Mouse (Mus musculus) MEL (cell line): ENCODE results near the gene Mylpf.
"Not testable (repeated sequence)": the region's sequence is repeated elsewhere in the genome, so short reads cannot be mapped to it uniquely, and the experiment has no call there.

Experiments
- CHD2 ChIP-seq: IDR thresholded peaks from 2 replicates; pipeline ENCODE4 v1.6.1; 2011; ENCODE audit warnings: low read length, improper control_type of control experiment
- CTCF ChIP-seq, 3 experiments: IDR thresholded peaks in 2 of 3; conservative IDR thresholded peaks in 1 of 3; 2 replicates each; pipeline ENCODE4 v1.5.1; 2011 to 2012; ENCODE audit warnings: low read length in 3 of 3, low read depth in 2 of 3, mild to moderate bottlenecking in 2 of 3, improper control_type of control experiment in 1 of 3, inconsistent platforms in 1 of 3, mixed read lengths in 1 of 3, moderate library complexity in 1 of 3; ENCODE audit not compliant: control insufficient read depth in 1 of 3, insufficient read depth in 1 of 3, poor library complexity in 1 of 3, severe bottlenecking in 1 of 3
- E2F4 ChIP-seq: IDR thresholded peaks from 2 replicates; pipeline ENCODE4 v1.6.1; 2011; ENCODE audit warnings: low read depth, low read length, improper control_type of control experiment, borderline replicate concordance
- EP300 ChIP-seq, 2 experiments: IDR thresholded peaks; 2 replicates each; pipeline ENCODE4 v1.6.1; 2011; ENCODE audit warnings: improper control_type of control experiment in 2 of 2, low read length in 2 of 2, low read depth in 1 of 2, mild to moderate bottlenecking in 1 of 2
- GATA1 ChIP-seq: IDR thresholded peaks from 2 replicates; pipeline ENCODE4 v1.6.1; 2011; ENCODE audit warnings: low read depth, low read length, improper control_type of control experiment
- HCFC1 ChIP-seq: IDR thresholded peaks from 2 replicates; pipeline ENCODE4 v1.6.1; 2012; ENCODE audit warnings: low read depth, mild to moderate bottlenecking, inconsistent platforms, low read length, improper control_type of control experiment, moderate library complexity
- KAT2A ChIP-seq: conservative IDR thresholded peaks from 2 replicates; pipeline ENCODE4 v1.6.1; 2012; ENCODE audit warnings: low read depth, low read length, improper control_type of control experiment, inconsistent platforms
- MAZ ChIP-seq: IDR thresholded peaks from 2 replicates; pipeline ENCODE4 v1.6.1; 2012; ENCODE audit warnings: low read depth, mild to moderate bottlenecking, inconsistent platforms, low read length, improper control_type of control experiment
- MYB ChIP-seq: IDR thresholded peaks from 2 replicates; pipeline ENCODE4 v1.6.1; 2011; ENCODE audit warnings: mild to moderate bottlenecking, low read depth, low read length, improper control_type of control experiment
- POLR2A ChIP-seq, 2 experiments: IDR thresholded peaks; 2 replicates each; pipeline ENCODE4 v1.6.1; 2011 to 2012; ENCODE audit warnings: low read length in 2 of 2, mild to moderate bottlenecking in 2 of 2, control low read depth in 1 of 2, improper control_type of control experiment in 1 of 2, low read depth in 1 of 2, moderate library complexity in 1 of 2; ENCODE audit not compliant: control insufficient read depth in 1 of 2, insufficient read depth in 1 of 2, poor library complexity in 1 of 2
- POLR2AphosphoS2 ChIP-seq: IDR thresholded peaks from 2 replicates; pipeline ENCODE4 v1.6.1; 2011; ENCODE audit warnings: low read length, improper control_type of control experiment
- POLR2AphosphoS5 ChIP-seq: IDR thresholded peaks from 2 replicates; pipeline ENCODE4 v1.6.1; 2012; ENCODE audit warnings: low read depth, borderline replicate concordance, mild to moderate bottlenecking, inconsistent platforms, low read length, moderate library complexity, mixed read lengths
- SIN3A ChIP-seq: IDR thresholded peaks from 2 replicates; pipeline ENCODE4 v1.6.1; 2012; ENCODE audit warnings: low read length, improper control_type of control experiment, inconsistent platforms
- ZNF384 ChIP-seq: IDR thresholded peaks from 2 replicates; pipeline ENCODE4 v1.6.1; 2012; ENCODE audit warnings: low read depth, mild to moderate bottlenecking, inconsistent platforms, low read length, improper control_type of control experiment

GRCm38 (mm10) chr7:127181724-127182123, 27.0 kb upstream of the Mylpf start:
- not testable (repeated sequence) for TF ChIP-seq MAZ; ZNF384; MYB; CHD2; POLR2AphosphoS2; POLR2A (IDR thresholded peaks at IDR 0.05; ENCODE audit: control insufficient read depth in 1 of 2, insufficient read depth in 1 of 2, low read depth in 1 of 2, low read length in 2 of 2, poor library complexity in 1 of 2); SIN3A; KAT2A; POLR2AphosphoS5; HCFC1; E2F4; GATA1; EP300 (IDR thresholded peaks at IDR 0.05; ENCODE audit: low read depth in 1 of 2, low read length in 2 of 2)
- TF ChIP-seq CTCF (IDR thresholded peaks at IDR 0.05 in 2 of 3, conservative IDR thresholded peaks at IDR 0.05 in 1 of 3; ENCODE audit: control insufficient read depth in 1 of 3, insufficient read depth in 1 of 3, low read depth in 2 of 3, low read length in 3 of 3, poor library complexity in 1 of 3, severe bottlenecking in 1 of 3): peak; percentile 24 to 50 (median 39); a peak in 5 of 6 replicates
